Mouse (Mus musculus) megakaryocyte progenitor cell, adult 5-6 weeks (primary cell): ENCODE measurements at regions not wholly inside any gene's neighbourhood (a gene's known extent, or its start where the extent isn't known, plus 50 kb on each side); places are given as distances from the start of the nearest gene placed in this dataset.

Experiments used
- ATAC-seq: replicated peaks from 2 replicates; pipeline ENCODE4 v1.8.0; 2016; ENCODE audit warnings: mild to moderate bottlenecking, moderate TSS enrichment, inconsistent platforms; ENCODE audit not compliant: poor library complexity

GRCm38 (mm10) chr3:6683679-6684078, 63.4 kb upstream of the 1700008P02Rik start:
- no peak for ATAC-seq

GRCm38 (mm10) chr3:6681411-6681810, 61.2 kb upstream of the 1700008P02Rik start:
- ATAC-seq: no peak

- ATAC-seq: no peak
Observed at GRCm38 (mm10) chr3:6676382-6676781, 56.1 kb upstream of the 1700008P02Rik start.

GRCm38 (mm10) chr3:6675354-6675753, 55.1 kb upstream of the 1700008P02Rik start:
- no peak for ATAC-seq
